Mouse (Mus musculus): ENCODE measurements around the gene Smarcc1. TPM values are rescaled to one million over a fixed set of nuclear protein-coding genes. Genes with fewer than 3 reads are reported as not detected.

The Smarcc1 gene
- total RNA-seq, 4 experiments from 2014 or later, result 65.3 to 82.2 (median 72.2) TPM

GRCm38 (mm10) chr9:110230395-110231071, 113.0 kb downstream of the Smarcc1 start:
- DNase-seq (ENCODE audit: low spot score in 2 of 2), result no peak

GRCm38 (mm10) chr9:110234962-110235361, 117.5 kb downstream of the Smarcc1 start:
- DNase-seq (ENCODE audit: low spot score in 2 of 2), result no peak

- no peak for DNase-seq (ENCODE audit: low spot score in 2 of 2)
Measured at GRCm38 (mm10) chr9:110243221-110243833, 125.8 kb downstream of the Smarcc1 start, which contains the start of gene Cspg5. Cspg5 (plus strand) TSS chr9:110243783.

- DNase-seq (ENCODE audit: low spot score in 2 of 2), result peak in 1 of 2 experiments; percentile 44
Measured at GRCm38 (mm10) chr9:110244567-110244888, 127.0 kb downstream of the Smarcc1 start.

GRCm38 (mm10) chr9:110244889-110245589, 127.5 kb downstream of the Smarcc1 start:
- DNase-seq (ENCODE audit: low spot score in 2 of 2), result peak in 1 of 2 experiments; percentile 72

GRCm38 (mm10) chr9:110245590-110246320, 128.2 kb downstream of the Smarcc1 start:
- DNase-seq (ENCODE audit: low spot score in 2 of 2), result peak; percentile 51 to 79

GRCm38 (mm10) chr9:110246321-110246640, 128.8 kb downstream of the Smarcc1 start:
- no peak for DNase-seq (ENCODE audit: low spot score in 2 of 2)

GRCm38 (mm10) chr9:110247049-110247448, 129.5 kb downstream of the Smarcc1 start:
- no peak for DNase-seq (ENCODE audit: low spot score in 2 of 2)

GRCm38 (mm10) chr9:110248861-110249260, 131.4 kb downstream of the Smarcc1 start:
- no peak for DNase-seq (ENCODE audit: low spot score in 2 of 2)

- DNase-seq (ENCODE audit: low spot score in 2 of 2), result peak; percentile 38 to 66
Measured at GRCm38 (mm10) chr9:110249823-110250543, 132.5 kb downstream of the Smarcc1 start.

GRCm38 (mm10) chr9:110250776-110251175, 133.3 kb downstream of the Smarcc1 start:
- DNase-seq (ENCODE audit: low spot score in 2 of 2), result no peak

GRCm38 (mm10) chr9:110255407-110256019, 138.0 kb downstream of the Smarcc1 start:
- DNase-seq (ENCODE audit: low spot score in 2 of 2), result no peak

- DNase-seq (ENCODE audit: low spot score in 2 of 2), result no peak
Measured at GRCm38 (mm10) chr9:110258646-110259045, 141.1 kb downstream of the Smarcc1 start.

GRCm38 (mm10) chr9:110259118-110259517, 141.6 kb downstream of the Smarcc1 start:
- DNase-seq (ENCODE audit: low spot score in 2 of 2), result no peak

- no peak for DNase-seq (ENCODE audit: low spot score in 2 of 2)
Measured at GRCm38 (mm10) chr9:110263181-110263580, 145.7 kb downstream of the Smarcc1 start.

- DNase-seq (ENCODE audit: low spot score in 2 of 2), result no peak
Measured at GRCm38 (mm10) chr9:110264991-110265390, 147.5 kb downstream of the Smarcc1 start.

GRCm38 (mm10) chr9:110268416-110268815, 150.9 kb downstream of the Smarcc1 start:
- no peak for DNase-seq (ENCODE audit: low spot score in 2 of 2)

- no peak for DNase-seq (ENCODE audit: low spot score in 2 of 2)
Measured at GRCm38 (mm10) chr9:110272330-110272729, 154.8 kb downstream of the Smarcc1 start.

GRCm38 (mm10) chr9:110273507-110273906, 156.0 kb downstream of the Smarcc1 start:
- DNase-seq (ENCODE audit: low spot score in 2 of 2), result no peak

GRCm38 (mm10) chr9:110275882-110276281, 158.4 kb downstream of the Smarcc1 start:
- DNase-seq (ENCODE audit: low spot score in 2 of 2), result no peak

- peak; percentile 37 to 87 for DNase-seq (ENCODE audit: low spot score in 2 of 2)
Measured at GRCm38 (mm10) chr9:110277431-110277881, 159.9 kb downstream of the Smarcc1 start.
